Comparison of ENCODE assay signal across 29 mouse cellular contexts in genomic region chr4:46119514-46120094, GRCm38 (mm10). TPM values are rescaled to one million over a fixed set of nuclear protein-coding genes. Genes with fewer than 3 reads are reported as not detected.
DNase-seq lines count a peak whose midpoint lies in the region; ATAC-seq and TF ChIP-seq lines count a peak whose summit lies in the region.
"Had no signal": no experiment of that assay in that cellular context is flagged by ENCODE, and none has a peak within 500 bp of the region (broad histone marks: within the 10 kb centered on the region; RNA-seq: fewer than 3 reads in every experiment).

No protein-coding gene starts in this region.

- peak; percentile 13 for TF ChIP-seq RAD21 in CH12.LX (IDR thresholded peaks at IDR 0.05; ENCODE audit: low read depth, low read length)

- H3K9ac ChIP-seq in kidney, embryonic 14.5 days (ENCODE audit: low read depth, low read length), result no peak overlapping the region
- H3K9ac ChIP-seq in CH12.LX (ENCODE audit: insufficient read depth, low read depth), result no peak overlapping the region
- H3K9ac ChIP-seq: embryonic facial prominence, embryonic 15.5 days; heart, embryonic 12.5 days; hindbrain, embryonic 14.5 days; limb, embryonic 13.5 days; lung, embryonic 15.5 days had no signal

- peaks cover 97% of the 10 kb centered on the region for H3K36me3 ChIP-seq in kidney, embryonic 14.5 days (ENCODE audit: control insufficient read depth, insufficient read depth, low read length)
- H3K36me3 ChIP-seq in CH12.LX (replicated peaks in 1 of 2; ENCODE audit: control insufficient read depth in 1 of 2, insufficient read depth in 1 of 2, low read length in 1 of 2), result peaks cover 66 to 96% of the 10 kb centered on the region in 2 experiments

- no peaks in the 10 kb centered on the region for H3K9me3 ChIP-seq in kidney, embryonic 14.5 days (ENCODE audit: control insufficient read depth, low read length)
- no peaks in the 10 kb centered on the region for H3K9me3 ChIP-seq in CH12.LX (replicated peaks; ENCODE audit: low read length)
- H3K9me3 ChIP-seq: embryonic facial prominence, embryonic 10.5 days; embryonic facial prominence, embryonic 15.5 days; heart, embryonic 12.5 days; limb, embryonic 13.5 days; lung, embryonic 15.5 days; midbrain, embryonic 10.5 days had no signal

- peaks cover 19% of the 10 kb centered on the region for H3K4me1 ChIP-seq in cerebellum, adult 2 months (ENCODE audit: control insufficient read depth, insufficient read depth, low read length)
- H3K4me1 ChIP-seq in kidney, embryonic 14.5 days (ENCODE audit: control insufficient read depth, insufficient read depth, low read length), result no peaks in the 10 kb centered on the region
- no peaks in the 10 kb centered on the region for H3K4me1 ChIP-seq in CH12.LX (ENCODE audit: control insufficient read depth in 1 of 2, insufficient read depth in 2 of 2)
- H3K4me1 ChIP-seq: embryonic facial prominence, embryonic 10.5 days; embryonic facial prominence, embryonic 15.5 days; limb, embryonic 13.5 days; lung, embryonic 15.5 days; midbrain, embryonic 10.5 days had no signal

- H3K4me3 ChIP-seq in cerebellum, adult 2 months (replicated peaks; ENCODE audit: insufficient read depth, low read depth, low read length), result no peak overlapping the region
- H3K4me3 ChIP-seq in kidney, embryonic 14.5 days (ENCODE audit: low read length), result no peak overlapping the region
- no peak overlapping the region for H3K4me3 ChIP-seq in CH12.LX (replicated peaks in 1 of 3; ENCODE audit: low read depth in 2 of 3, low read length in 2 of 3, poor library complexity in 1 of 3)
- H3K4me3 ChIP-seq: embryonic facial prominence, embryonic 10.5 days; embryonic facial prominence, embryonic 15.5 days; heart, embryonic 12.5 days; limb, embryonic 13.5 days; lung, embryonic 15.5 days; midbrain, embryonic 10.5 days had no signal

- no peak overlapping the region for H3K4me2 ChIP-seq in kidney, embryonic 14.5 days (replicated peaks; ENCODE audit: low read depth, low read length)
- no peak overlapping the region for H3K4me2 ChIP-seq in CH12.LX (ENCODE audit: insufficient read depth, low read depth, poor library complexity, severe bottlenecking)
- H3K4me2 ChIP-seq: embryonic facial prominence, embryonic 15.5 days; heart, embryonic 12.5 days; hindbrain, embryonic 14.5 days; limb, embryonic 13.5 days; liver, embryonic 11.5 days; lung, embryonic 15.5 days had no signal

- TF ChIP-seq CTCF in cerebellum, adult 2 months (IDR thresholded peaks at IDR 0.05; ENCODE audit: borderline replicate concordance, insufficient read depth, low read depth, low read length), result peak; percentile 56; the same call in 1 of the 2 replicates
- no peak for TF ChIP-seq CTCF in CH12.LX (conservative IDR thresholded peaks at IDR 0.05 in 1 of 2, IDR thresholded peaks at IDR 0.05 in 1 of 2; ENCODE audit: low read depth in 2 of 2, low read length in 2 of 2)

- 0 out of 2 replicates have a peak, but pooled peaks have one; percentile 41 for ATAC-seq in kidney, embryonic 14.5 days (ENCODE audit: low FRiP score, low TSS enrichment)
- ATAC-seq: activated CD4-positive, CD25-positive, alpha-beta regulatory T cell, adult 4 months; forebrain, embryonic 14.5 days; inflammation-experienced regulatory T-cells, adult 6 months; midbrain, embryonic 16.5 days had no signal

- no peak for DNase-seq in cerebellum, adult 2 months
- no peak for DNase-seq in cerebellum, postnatal 4 days (ENCODE audit: low spot score in 2 of 2)
- DNase-seq in kidney, postnatal 10 days, result no peak
- DNase-seq in CH12.LX (ENCODE audit: extremely low read depth), result no peak
- DNase-seq in brain, adult 2 months (ENCODE audit: low read depth, low spot score), result peak; percentile 29
- no peak for DNase-seq in retina, postnatal 1 day
- DNase-seq: B cell, adult 2 months; cerebellum, adult 11-12 months; gastrocnemius, postnatal 25 days; heart, adult 18-20 months; heart, postnatal 4 days; kidney, adult 9 months; right cerebral cortex, adult 18-20 months; spleen, adult 18-20 months; thymus, adult 18-20 months; thymus, postnatal 25 days had no signal

- TF ChIP-seq EP300 in CH12.LX (IDR thresholded peaks at IDR 0.05; ENCODE audit: low read length), result no peak

- H3K27me3 ChIP-seq in cerebellum, adult 2 months (ENCODE audit: control insufficient read depth, insufficient read depth, low read length), result no peaks in the 10 kb centered on the region
- H3K27me3 ChIP-seq in kidney, embryonic 14.5 days (ENCODE audit: control insufficient read depth, insufficient read depth, low read length), result no peaks in the 10 kb centered on the region
- H3K27me3 ChIP-seq in CH12.LX (replicated peaks), result no peaks in the 10 kb centered on the region
- H3K27me3 ChIP-seq: embryonic facial prominence, embryonic 15.5 days; heart, embryonic 12.5 days; limb, embryonic 13.5 days; lung, embryonic 15.5 days had no signal

- 80% methylated on average over 14 of the region's 14 CpGs for WGBS in cerebellum, adult 2 months
- 73% methylated on average over 14 of the region's 14 CpGs for WGBS in kidney, embryonic 14.5 days

- H3K79me2 ChIP-seq in CH12.LX (replicated peaks; ENCODE audit: control insufficient read depth, extremely low read depth, insufficient read depth, poor library complexity, severe bottlenecking), result no peaks in the 10 kb centered on the region

- dilution Hi-C loops in CH12.LX (cut with MboI; ENCODE audit: extremely low pct_ligation_motif_present, extremely low pct_unique_long_range_greater_than_20kb, low sequenced_read_pairs), result no loop called here

- TF ChIP-seq POLR2A in cerebellum, adult 2 months (IDR thresholded peaks at IDR 0.05; ENCODE audit: borderline replicate concordance, insufficient read depth, low read length), result no peak
- no peak for TF ChIP-seq POLR2A in CH12.LX (IDR thresholded peaks at IDR 0.05; ENCODE audit: low read depth, low read length)

- no peak overlapping the region for H3K27ac ChIP-seq in cerebellum, adult 2 months (ENCODE audit: insufficient read depth, low read length)
- H3K27ac ChIP-seq in kidney, embryonic 14.5 days (ENCODE audit: low read depth, low read length), result no peak overlapping the region
- H3K27ac ChIP-seq in CH12.LX (ENCODE audit: insufficient read depth, low read depth), result no peak overlapping the region
- H3K27ac ChIP-seq: embryonic facial prominence, embryonic 10.5 days; embryonic facial prominence, embryonic 15.5 days; hindbrain, embryonic 14.5 days; limb, embryonic 13.5 days; lung, embryonic 15.5 days; midbrain, embryonic 10.5 days had no signal

- in situ Hi-C loops in CH12.LX (cut with MboI; ENCODE audit: low pct_ligation_motif_present, low pct_unique_long_range_greater_than_20kb, low sequenced_read_pairs), result loop anchor here (10.0 kb wide), 1 partner anchor 175 kb away; no protein-coding TSS in a partner anchor

TF ChIP-seq in CH12.LX, 34 proteins besides CTCF, POLR2A, EP300 and RAD21:
- TF ChIP-seq E2F4 (IDR thresholded peaks at IDR 0.05; ENCODE audit: insufficient replicate concordance, low read depth, low read length) (no peak), POLR2AphosphoS2 (IDR thresholded peaks at IDR 0.05; ENCODE audit: low read depth, low read length) (no peak), CHD1 (IDR thresholded peaks at IDR 0.05; ENCODE audit: low read depth, low read length) (no peak), TBP (conservative IDR thresholded peaks at IDR 0.05; ENCODE audit: low read depth, low read length) (no peak), SMC3 (IDR thresholded peaks at IDR 0.05; ENCODE audit: low read depth, low read length) (no peak), ETS1 (conservative IDR thresholded peaks at IDR 0.05; ENCODE audit: low read depth, low read length) (no peak), ZKSCAN1 (IDR thresholded peaks at IDR 0.05; ENCODE audit: borderline replicate concordance, low read depth, low read length) (no peak), BHLHE40 (IDR thresholded peaks at IDR 0.05; ENCODE audit: low read depth, low read length) (no peak), IRF4 (IDR thresholded peaks at IDR 0.05; ENCODE audit: low read depth, low read length) (no peak), HCFC1 (IDR thresholded peaks at IDR 0.05; ENCODE audit: low read depth, low read length) (no peak), JUN (IDR thresholded peaks at IDR 0.05; ENCODE audit: insufficient read depth, low read depth, low read length) (no peak), KAT2A (IDR thresholded peaks at IDR 0.05; ENCODE audit: insufficient replicate concordance, low read length) (no peak), MXI1 (IDR thresholded peaks at IDR 0.05; ENCODE audit: low read depth, low read length) (no peak), ELF1 (IDR thresholded peaks at IDR 0.05; ENCODE audit: low read depth, low read length) (no peak), TCF12 (IDR thresholded peaks at IDR 0.05; ENCODE audit: low read depth, low read length) (no peak), JUND (conservative IDR thresholded peaks at IDR 0.05; ENCODE audit: low read depth, low read length) (no peak)

RNA-seq across cellular contexts. Expression of gene Ncbp1, which starts 18.8 kb away (rescaled TPM):
- polyA plus RNA-seq in cerebellum, adult 2 months (2012; rRNA removed), result 50.8 and 61.2 TPM in 2 replicates
- 70.5 and 106 TPM in 2 replicates for polyA plus RNA-seq in kidney, embryonic 14.5 days (2014; fragmentation: Nextera tagmentation; extraction: Ambion mirVana)
- total RNA-seq in CH12.LX (2012; rRNA removed), result 64.7 and 80.6 TPM in 2 replicates
- 82.0 and 88.2 TPM in 2 replicates for total RNA-seq in CH12.LX (2014; rRNA removed)
- 121 and 141 TPM in 2 replicates for polyA plus RNA-seq in CH12.LX (2012; ENCODE audit: insufficient read length, low read depth)

RNA-seq across cellular contexts. Expression of gene Tstd2, which starts 18.9 kb away (rescaled TPM):
- 15.4 and 16.2 TPM in 2 replicates for polyA plus RNA-seq in cerebellum, adult 2 months (2012; rRNA removed)
- 23.5 and 46.0 TPM in 2 replicates for polyA plus RNA-seq in kidney, embryonic 14.5 days (2014; fragmentation: Nextera tagmentation; extraction: Ambion mirVana)
- total RNA-seq in CH12.LX (2012; rRNA removed) (29.1 and 34.0 TPM in 2 replicates), CH12.LX (2014; rRNA removed) (36.4 and 40.2 TPM in 2 replicates)
- 26.9 and 30.4 TPM in 2 replicates for polyA plus RNA-seq in CH12.LX (2012; ENCODE audit: insufficient read length, low read depth)
